Mouse (Mus musculus): ENCODE results near the gene Tcfl5. TPM values are rescaled to one million over a fixed set of nuclear protein-coding genes. Genes with fewer than 3 reads are reported as not detected.
A peak's percentile ranks its signal among the peaks of the same experiment; 100 is the strongest.

Tcfl5 gene
- total and polyA plus RNA-seq, 3 experiments = not detected

GRCm38 (mm10) chr2:180681225-180681624, 38.7 kb upstream of the Tcfl5 start:
- H3K27ac ChIP-seq (ENCODE audit: insufficient read depth, low read depth) = no peak overlapping the region
- H3K4me3 ChIP-seq (replicated peaks in 1 of 3; ENCODE audit: low read depth in 2 of 3, low read length in 2 of 3, poor library complexity in 1 of 3) = no peak overlapping the region
- H3K36me3 ChIP-seq (replicated peaks in 1 of 2; ENCODE audit: control insufficient read depth in 1 of 2, insufficient read depth in 1 of 2, low read length in 1 of 2) = peaks cover 52 to 88% of the 10 kb centered on the region in 2 experiments
- H3K9me3 ChIP-seq (replicated peaks; ENCODE audit: low read length) = no peaks in the 10 kb centered on the region
- in situ Hi-C loops (cut with MboI; ENCODE audit: low pct_ligation_motif_present, low pct_unique_long_range_greater_than_20kb, low sequenced_read_pairs) (no loop called here), dilution Hi-C loops (cut with MboI; ENCODE audit: extremely low pct_ligation_motif_present, extremely low pct_unique_long_range_greater_than_20kb, low sequenced_read_pairs) (no loop called here)
- H3K4me2 ChIP-seq (ENCODE audit: insufficient read depth, low read depth, poor library complexity, severe bottlenecking) = no peak overlapping the region
- H3K4me1 ChIP-seq (ENCODE audit: control insufficient read depth in 1 of 2, insufficient read depth in 2 of 2) = peaks cover 0 to 3% of the 10 kb centered on the region in 2 experiments; a peak in 1 of 4 replicates
- no peaks in the 10 kb centered on the region for H3K27me3 ChIP-seq (replicated peaks)
- no peak overlapping the region for H3K9ac ChIP-seq (ENCODE audit: insufficient read depth, low read depth)
- 0 out of 2 replicates have a peak, but pooled peaks cover 3% of the 10 kb centered on the region for H3K79me2 ChIP-seq (replicated peaks; ENCODE audit: control insufficient read depth, extremely low read depth, insufficient read depth, poor library complexity, severe bottlenecking)
- DNase-seq (ENCODE audit: extremely low read depth) = no peak
- no peak for TF ChIP-seq MEF2A (IDR thresholded peaks at IDR 0.05; ENCODE audit: borderline replicate concordance, low read depth, low read length)
- no peak for TF ChIP-seq RCOR1 (conservative IDR thresholded peaks at IDR 0.05; ENCODE audit: low read depth, low read length)
- no peak for TF ChIP-seq EP300 (IDR thresholded peaks at IDR 0.05; ENCODE audit: low read length)
- TF ChIP-seq HCFC1 (IDR thresholded peaks at IDR 0.05; ENCODE audit: low read depth, low read length) = no peak
- TF ChIP-seq MAX (IDR thresholded peaks at IDR 0.05; ENCODE audit: low read length) = no peak
- no peak for TF ChIP-seq CHD1 (IDR thresholded peaks at IDR 0.05; ENCODE audit: low read depth, low read length)
- no peak for TF ChIP-seq E2F4 (IDR thresholded peaks at IDR 0.05; ENCODE audit: insufficient replicate concordance, low read depth, low read length)
- TF ChIP-seq UBTF (IDR thresholded peaks at IDR 0.05; ENCODE audit: low read depth, low read length) = no peak
- TF ChIP-seq SIN3A (IDR thresholded peaks at IDR 0.05; ENCODE audit: low read length) = no peak
- TF ChIP-seq ELF1 (IDR thresholded peaks at IDR 0.05; ENCODE audit: low read depth, low read length) = no peak
- no peak for TF ChIP-seq NELFE (IDR thresholded peaks at IDR 0.05; ENCODE audit: low read depth, low read length)
- TF ChIP-seq TCF12 (IDR thresholded peaks at IDR 0.05; ENCODE audit: low read depth, low read length) = no peak
- no peak for TF ChIP-seq POLR2AphosphoS2 (IDR thresholded peaks at IDR 0.05; ENCODE audit: low read depth, low read length)
- TF ChIP-seq KAT2A (IDR thresholded peaks at IDR 0.05; ENCODE audit: insufficient replicate concordance, low read length) = no peak
- no peak for TF ChIP-seq ZKSCAN1 (IDR thresholded peaks at IDR 0.05; ENCODE audit: borderline replicate concordance, low read depth, low read length)

GRCm38 (mm10) chr2:180678609-180679140, 36.2 kb upstream of the Tcfl5 start:
- no peaks in the 10 kb centered on the region for H3K9me3 ChIP-seq (replicated peaks; ENCODE audit: low read length)

More at GRCm38 (mm10) chr2:180678609-180679140, 36.2 kb upstream of the Tcfl5 start:
- H3K9ac ChIP-seq (ENCODE audit: insufficient read depth, low read depth) = no peak overlapping the region
- H3K36me3 ChIP-seq (replicated peaks in 1 of 2; ENCODE audit: control insufficient read depth in 1 of 2, insufficient read depth in 1 of 2, low read length in 1 of 2) = peaks cover 41 to 82% of the 10 kb centered on the region in 2 experiments
- peak; percentile 72 for DNase-seq (ENCODE audit: extremely low read depth)
- H3K27ac ChIP-seq (ENCODE audit: insufficient read depth, low read depth) = no peak overlapping the region
- TF ChIP-seq MYC (IDR thresholded peaks at IDR 0.05; ENCODE audit: low read depth, low read length) (peak; percentile 31; the same call in 1 of the 2 replicates), IRF4 (IDR thresholded peaks at IDR 0.05; ENCODE audit: low read depth, low read length) (peak; percentile 32; the same call in 1 of the 2 replicates), MXI1 (IDR thresholded peaks at IDR 0.05; ENCODE audit: low read depth, low read length) (no peak), POLR2A (IDR thresholded peaks at IDR 0.05; ENCODE audit: low read depth, low read length) (no peak; the same call in 1 of the 2 replicates), JUND (conservative IDR thresholded peaks at IDR 0.05; ENCODE audit: low read depth, low read length) (no peak), CHD1 (IDR thresholded peaks at IDR 0.05; ENCODE audit: low read depth, low read length) (no peak), RAD21 (IDR thresholded peaks at IDR 0.05; ENCODE audit: low read depth, low read length) (peak; percentile 71), TBP (conservative IDR thresholded peaks at IDR 0.05; ENCODE audit: low read depth, low read length) (no peak), SMC3 (IDR thresholded peaks at IDR 0.05; ENCODE audit: low read depth, low read length) (peak; percentile 84), ZC3H11A (IDR thresholded peaks at IDR 0.05; ENCODE audit: low read depth, low read length) (no peak), CTCF (conservative IDR thresholded peaks at IDR 0.05 in 1 of 2, IDR thresholded peaks at IDR 0.05 in 1 of 2; ENCODE audit: low read depth in 2 of 2, low read length in 2 of 2) (peak; percentile 81 to 91), MAX (IDR thresholded peaks at IDR 0.05; ENCODE audit: low read length) (0 out of 2 replicates have a peak, but pooled peaks have one; percentile 15), POLR2AphosphoS2 (IDR thresholded peaks at IDR 0.05; ENCODE audit: low read depth, low read length) (peak; percentile 66), NELFE (IDR thresholded peaks at IDR 0.05; ENCODE audit: low read depth, low read length) (peak; percentile 37; the same call in 1 of the 2 replicates), NRF1 (IDR thresholded peaks at IDR 0.05; ENCODE audit: low read depth, low read length) (no peak), ELF1 (IDR thresholded peaks at IDR 0.05; ENCODE audit: low read depth, low read length) (0 out of 2 replicates have a peak, but pooled peaks have one; percentile 19), BHLHE40 (IDR thresholded peaks at IDR 0.05; ENCODE audit: low read depth, low read length) (no peak), ZMIZ1 (IDR thresholded peaks at IDR 0.05; ENCODE audit: low read depth, low read length) (no peak), E2F4 (IDR thresholded peaks at IDR 0.05; ENCODE audit: insufficient replicate concordance, low read depth, low read length) (no peak)
- dilution Hi-C loops (cut with MboI; ENCODE audit: extremely low pct_ligation_motif_present, extremely low pct_unique_long_range_greater_than_20kb, low sequenced_read_pairs) = no loop called here
- in situ Hi-C loops (cut with MboI; ENCODE audit: low pct_ligation_motif_present, low pct_unique_long_range_greater_than_20kb, low sequenced_read_pairs) = no loop called here
- peaks cover 0 to 3% of the 10 kb centered on the region in 2 experiments; a peak in 1 of 4 replicates for H3K4me1 ChIP-seq (ENCODE audit: control insufficient read depth in 1 of 2, insufficient read depth in 2 of 2)
- H3K4me2 ChIP-seq (ENCODE audit: insufficient read depth, low read depth, poor library complexity, severe bottlenecking) = no peak overlapping the region
- H3K27me3 ChIP-seq (replicated peaks) = no peaks in the 10 kb centered on the region
- 0 out of 2 replicates have a peak, but pooled peaks cover 3% of the 10 kb centered on the region for H3K79me2 ChIP-seq (replicated peaks; ENCODE audit: control insufficient read depth, extremely low read depth, insufficient read depth, poor library complexity, severe bottlenecking)
- H3K4me3 ChIP-seq (replicated peaks in 1 of 3; ENCODE audit: low read depth in 2 of 3, low read length in 2 of 3, poor library complexity in 1 of 3) = no peak overlapping the region

All from CH12.LX (cell line).